In the genomic region with DNA sequence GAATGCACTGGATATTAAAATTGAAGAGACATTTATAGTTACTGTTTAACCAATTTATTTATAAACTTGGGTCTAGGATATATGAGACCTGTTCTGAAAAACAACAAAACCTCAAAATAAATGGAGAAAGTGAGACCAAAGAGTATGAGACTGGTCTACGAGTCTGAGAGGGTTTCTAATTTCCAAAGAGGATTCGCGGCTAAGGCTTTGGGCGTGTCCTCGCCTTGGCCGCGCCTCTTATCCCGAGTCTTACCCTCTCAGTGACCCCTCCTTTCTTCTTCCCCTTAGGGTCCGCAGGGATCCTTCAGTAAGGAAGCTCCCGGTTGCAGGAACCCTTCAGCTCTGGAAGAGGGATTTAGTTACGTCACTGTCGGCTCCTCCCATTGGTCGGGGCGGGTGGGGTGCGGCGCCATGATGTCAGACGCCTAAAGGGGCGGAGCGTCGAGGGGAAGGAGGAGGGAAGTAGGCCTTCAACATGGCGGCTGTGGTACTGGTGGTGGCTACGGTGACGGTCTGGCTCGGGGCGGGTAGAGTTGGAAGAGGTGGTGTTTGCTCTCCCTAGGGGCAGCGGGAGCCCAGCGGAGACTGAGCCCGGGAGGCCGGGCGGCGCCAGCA, we compare ENCODE assay signal across 8 mouse cellular contexts. TPM values are rescaled to one million over a fixed set of nuclear protein-coding genes. Genes with fewer than 3 reads are reported as not detected.
DNase-seq lines count a peak whose midpoint lies in the region; ATAC-seq lines count a peak whose summit lies in the region.

A gene (plus strand): TSS at position 413 of the 615 bp plus-strand sequence.

- peak; percentile 97 for ATAC-seq in hindbrain, embryonic 16.5 days

- H3K36me3 ChIP-seq in hindbrain, embryonic 16.5 days (ENCODE audit: control insufficient read depth, insufficient read depth, low read length) = no peaks in the 10 kb centered on the region
- H3K36me3 ChIP-seq in macrophage (ENCODE audit: inconsistent target) = no peaks in the 10 kb centered on the region

- peaks cover 49% of the 10 kb centered on the region for H3K79me2 ChIP-seq in macrophage (ENCODE audit: inconsistent target)

- WGBS in hindbrain, embryonic 16.5 days = under 1% methylated on average over 31 of the region's 31 CpGs
- WGBS in macrophage (ENCODE audit: missing documents) = under 1% methylated on average over 27 of the region's 31 CpGs

- peak within 1 kb of the TSS; percentile 79 for H3K4me2 ChIP-seq in hindbrain, embryonic 16.5 days (ENCODE audit: low read length)

- no peaks in the 10 kb centered on the region for H3K27me3 ChIP-seq in hindbrain, embryonic 16.5 days (replicated peaks; ENCODE audit: control insufficient read depth, insufficient read depth, low read length)

- H3K4me1 ChIP-seq in hindbrain, embryonic 16.5 days (ENCODE audit: control insufficient read depth, insufficient read depth, low read depth, low read length) = peaks cover 12% of the 10 kb centered on the region

- peak within 1 kb of the TSS; percentile 76 for H3K4me3 ChIP-seq in hindbrain, embryonic 16.5 days (ENCODE audit: low read length)
- peak within 1 kb of the TSS; percentile 83 for H3K4me3 ChIP-seq in macrophage (ENCODE audit: inconsistent target)

- peak within 1 kb of the TSS; percentile 85 for H3K9ac ChIP-seq in hindbrain, embryonic 16.5 days (ENCODE audit: low read depth, low read length)

- H3K9me3 ChIP-seq in hindbrain, embryonic 16.5 days (ENCODE audit: control insufficient read depth, low read length) = no peaks in the 10 kb centered on the region

- H3K27ac ChIP-seq in hindbrain, embryonic 16.5 days (ENCODE audit: low read depth, low read length) = peak within 1 kb of the TSS; percentile 97
- peak within 1 kb of the TSS; percentile 52 for H3K27ac ChIP-seq in macrophage

- peak; percentile 97 for DNase-seq in WW6 (ENCODE audit: low read depth, low spot score)
- DNase-seq in cerebellum, postnatal 4 days (ENCODE audit: low spot score in 2 of 2) = peak; percentile 81 to 92
- peak; percentile 95 for DNase-seq in gastrocnemius, adult 18-20 months (ENCODE audit: low spot score)
- DNase-seq in left cerebral cortex, adult 18-20 months (ENCODE audit: low spot score in 2 of 2) = peak; percentile 89 to 92
- peak; percentile 93 for DNase-seq in right cerebral cortex, adult 18-20 months
- peak; percentile 73 for DNase-seq in urinary bladder, postnatal 10 days (ENCODE audit: low spot score)

RNA-seq across cellular contexts. Expression of the gene that starts here (rescaled TPM):
- 10 to 100 TPM; 38.5 to 41.8 TPM for total RNA-seq in gastrocnemius, adult 18-20 months (2021)
- polyA plus RNA-seq in hindbrain, embryonic 16.5 days (2015; fragmentation: Nextera tagmentation; extraction: Ambion mirVana) = 64.3 and 69.4 TPM in 2 replicates
- 10 to 100 TPM; 48.3 to 57.9 TPM for total RNA-seq in left cerebral cortex, adult 18-20 months (2021)
- total RNA-seq in macrophage (2018; cell fraction: chromatin; rRNA removed) = 100 to 1,000 TPM in 4 of 26 experiments, 10 to 100 TPM in 22; 36.1 to 127 (median 71.9) TPM
- 10 to 100 TPM; 50.5 to 65.0 (median 60.0) TPM for total RNA-seq in macrophage (2018; cell fraction: cytosol; rRNA removed)
- 10 to 100 TPM; 33.3 to 96.1 (median 47.0) TPM for total RNA-seq in macrophage (2018; cell fraction: nucleus; rRNA removed)
- polyA plus RNA-seq in macrophage (2018) = 39.6 to 73.7 TPM (median 49.5 TPM) in 3 replicates

Comparison
In these comparisons a context has a peak if more than half of its experiments do, and no peak if none do; other contexts are left out.
1. Peak in every context shown above with its lines: DNase-seq, ATAC-seq, H3K4me3 ChIP-seq and H3K27ac ChIP-seq.